Mouse (Mus musculus) heart, embryonic 11.5 days (tissue): ENCODE data around the gene Racgap1. TPM values are rescaled to one million over a fixed set of nuclear protein-coding genes. Genes with fewer than 3 reads are reported as not detected.

Experiments used
- ATAC-seq: fragments of 200-750 bp; cut with Nextera tagmentation; replicated peaks from 2 replicates; pipeline ENCODE4 v1.8.0; 2017; ENCODE audit warnings: moderate library complexity; ENCODE audit not compliant: insufficient number of reproducible peaks, low FRiP score, low TSS enrichment
- H3K27ac ChIP-seq: fragments of 300-500 bp; sonication (generic); 2 replicates; pipeline ENCODE4 v1.5.1; 2014; ENCODE audit warnings: mild to moderate bottlenecking, low read depth, low read length
- H3K27me3 ChIP-seq: fragments of 300-500 bp; sonication (generic); 2 replicates; pipeline ENCODE4 v1.6.1; 2014; ENCODE audit warnings: mild to moderate bottlenecking, low read length, mixed read lengths; ENCODE audit not compliant: control insufficient read depth, insufficient read depth
- H3K36me3 ChIP-seq: fragments of 300-500 bp; sonication (generic); 2 replicates; pipeline ENCODE4 v1.6.1; 2014; ENCODE audit warnings: mild to moderate bottlenecking, low read length, moderate library complexity, mixed read lengths; ENCODE audit not compliant: control insufficient read depth, insufficient read depth
- H3K4me1 ChIP-seq: fragments of 300-500 bp; sonication (generic); 2 replicates; pipeline ENCODE4 v1.6.1; 2014; ENCODE audit warnings: low read length; ENCODE audit not compliant: control insufficient read depth, insufficient read depth
- H3K4me2 ChIP-seq: fragments of 300-500 bp; sonication (generic); 2 replicates; pipeline ENCODE4 v1.6.1; 2014; ENCODE audit warnings: mild to moderate bottlenecking, moderate library complexity
- H3K4me3 ChIP-seq: fragments of 300-500 bp; sonication (generic); 2 replicates; pipeline ENCODE4 v1.5.1; 2014; ENCODE audit warnings: low read depth, low read length
- H3K9ac ChIP-seq: fragments of 300-500 bp; sonication (generic); 2 replicates; pipeline ENCODE4 v1.6.1; 2014; ENCODE audit warnings: mild to moderate bottlenecking, low read depth, low read length, moderate library complexity
- H3K9me3 ChIP-seq: fragments of 300-500 bp; sonication (generic); replicated peaks from 2 replicates; pipeline ENCODE4 v1.6.1; 2016; ENCODE audit warnings: low read length; ENCODE audit not compliant: control insufficient read depth
- WGBS: fragments of 180-500 bp; shearing (Covaris S2); extraction: QIAGEN DNeasy Blood & Tissue Kit; methylation state at CpG from one replicate; pipeline ENCODE4 v1.1.7; 2014; ENCODE audit not compliant: insufficient replicate concordance; 5-methylcytosine and 5-hydroxymethylcytosine counted together
- polyA plus RNA-seq: library from polyadenylated mRNA; unstranded; fragments of >200 nt; fragmentation: Nextera tagmentation; extraction: Ambion mirVana; gene quantifications from 2 replicates; pipeline ENCODE4 v1.2.1, GENCODE M21; 2014

Gene Racgap1
- polyA plus RNA-seq, 1 experiment from 2014 or later: 91.8 TPM

DNA sequence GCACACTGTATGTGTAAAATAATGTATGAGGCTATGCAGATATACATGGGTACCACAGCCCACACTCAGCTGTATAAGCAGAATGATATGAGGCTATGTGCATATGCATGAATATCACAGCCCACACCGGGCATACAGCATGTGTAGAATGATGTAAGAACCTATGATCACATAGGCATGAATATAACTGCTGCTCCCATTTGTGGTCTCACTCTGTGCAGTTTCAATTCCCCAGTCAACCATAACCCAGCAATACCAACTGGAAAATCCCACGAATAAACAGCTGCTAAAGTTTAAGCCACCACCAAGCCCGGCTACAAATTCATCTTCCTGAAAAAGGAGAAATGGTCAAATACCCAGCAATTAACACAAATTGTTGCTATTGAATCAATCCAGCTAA is 32.9 kb downstream of the Racgap1 start:
- no peak overlapping the region for H3K4me3 ChIP-seq
- ATAC-seq: no peak

DNA sequence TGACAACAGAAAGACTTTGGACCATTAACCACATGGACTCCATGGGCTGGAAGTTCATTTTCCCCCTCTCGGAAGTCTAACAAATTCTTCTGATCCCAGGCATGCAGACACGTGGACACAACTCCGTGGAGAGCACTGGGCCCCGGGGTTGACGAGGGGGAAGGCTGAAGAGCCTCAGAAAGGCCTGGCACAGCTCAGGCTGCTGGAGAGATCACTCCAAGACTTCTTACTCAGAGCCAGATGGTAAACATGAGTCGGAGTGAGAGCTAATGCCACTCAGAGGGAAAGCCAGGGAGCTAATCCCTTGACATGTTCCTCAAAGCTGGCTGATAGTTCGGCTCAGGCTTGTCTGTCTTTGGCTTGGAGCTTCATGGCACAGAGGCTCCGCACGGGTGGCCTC is 36.2 kb downstream of the Racgap1 start:
- no peak for ATAC-seq
- H3K9ac ChIP-seq: no peak overlapping the region
- no peak overlapping the region for H3K27ac ChIP-seq
- H3K4me2 ChIP-seq: no peak overlapping the region
- H3K4me1 ChIP-seq: peaks cover 20% of the 10 kb centered on the region
- H3K9me3 ChIP-seq: no peaks in the 10 kb centered on the region
- WGBS: 40% methylated on average over 9 of the region's 9 CpGs
- peaks cover 7% of the 10 kb centered on the region; the same call in 1 of the 2 replicates for H3K27me3 ChIP-seq
- H3K4me3 ChIP-seq: no peak overlapping the region
- H3K36me3 ChIP-seq: peaks cover 4% of the 10 kb centered on the region; the same call in 1 of the 2 replicates

More for the DNA sequence above, 32.9 kb downstream of the Racgap1 start:
- H3K9ac ChIP-seq: no peak overlapping the region
- peaks cover 4% of the 10 kb centered on the region; the same call in 1 of the 2 replicates for H3K27me3 ChIP-seq
- WGBS: 93% methylated on average over 3 of the region's 3 CpGs
- no peak overlapping the region for H3K27ac ChIP-seq
- peaks cover 8% of the 10 kb centered on the region for H3K36me3 ChIP-seq
- H3K4me2 ChIP-seq: no peak overlapping the region
- no peaks in the 10 kb centered on the region for H3K9me3 ChIP-seq
- peaks cover 16% of the 10 kb centered on the region for H3K4me1 ChIP-seq

DNA sequence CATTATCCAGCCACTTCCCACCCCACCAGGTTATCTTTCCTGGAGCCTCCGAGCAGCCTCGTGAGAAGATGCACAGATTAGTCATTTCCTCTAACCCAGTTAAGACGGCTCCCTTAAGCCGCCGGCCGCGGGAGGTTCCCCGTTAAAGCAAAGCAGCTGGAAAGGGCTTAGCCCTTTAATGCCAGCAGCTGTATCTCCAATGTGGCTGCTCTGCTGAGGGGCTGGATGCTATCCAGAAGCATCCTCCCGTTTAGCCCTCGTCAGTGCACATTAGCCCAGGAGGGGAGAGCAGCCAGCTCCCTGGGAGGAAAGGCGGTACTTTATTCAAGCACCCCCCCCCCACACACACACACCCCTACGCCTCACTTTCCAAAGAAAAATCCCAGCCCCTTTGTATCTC is 36.7 kb downstream of the Racgap1 start:
- H3K4me2 ChIP-seq: peak overlapping the region; percentile 38

DNA sequence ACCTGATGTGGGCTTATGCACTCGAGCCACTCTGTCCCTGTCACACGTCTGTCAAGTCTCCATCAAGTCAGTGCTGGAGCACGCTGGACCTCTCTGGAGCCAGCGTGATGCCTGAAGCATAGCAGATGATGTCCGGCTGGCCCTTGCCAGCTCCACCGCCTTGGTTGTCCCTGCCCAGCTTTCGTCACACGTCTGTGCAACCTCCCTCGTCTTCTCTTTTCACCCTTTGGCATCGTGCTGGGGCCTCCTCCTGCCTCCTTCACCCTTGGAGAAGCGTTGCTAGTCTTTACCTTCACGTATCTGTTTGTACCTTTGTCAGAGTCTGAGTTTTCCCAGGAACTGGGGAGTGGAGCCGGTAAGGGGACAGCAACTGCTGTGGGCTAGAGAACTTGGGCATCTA is 37.2 kb downstream of the Racgap1 start:
- peaks cover 20% of the 10 kb centered on the region for H3K4me1 ChIP-seq
- H3K4me3 ChIP-seq: no peak overlapping the region
- peaks cover 7% of the 10 kb centered on the region for H3K27me3 ChIP-seq
- H3K36me3 ChIP-seq: no peaks in the 10 kb centered on the region; the same call in 1 of the 2 replicates
- H3K9ac ChIP-seq: peak overlapping the region; percentile 34; the same call in 1 of the 2 replicates
- peak overlapping the region; percentile 38 for H3K4me2 ChIP-seq
- WGBS: 49% methylated on average over 13 of the region's 13 CpGs
- H3K27ac ChIP-seq: no peak overlapping the region
- H3K9me3 ChIP-seq: no peaks in the 10 kb centered on the region
- no peak for ATAC-seq

More for the DNA sequence above, 36.7 kb downstream of the Racgap1 start:
- Histone ChIP-seq H3K27me3 (peaks cover 7% of the 10 kb centered on the region), H3K9me3 (no peaks in the 10 kb centered on the region), H3K27ac (no peak overlapping the region), H3K4me3 (no peak overlapping the region), H3K36me3 (peaks cover 3% of the 10 kb centered on the region; the same call in 1 of the 2 replicates), H3K4me1 (peaks cover 20% of the 10 kb centered on the region), H3K9ac (peak overlapping the region; percentile 34; the same call in 1 of the 2 replicates)
- 9% methylated on average over 12 of the region's 12 CpGs for WGBS
- ATAC-seq: no peak; the same call in 1 of the 2 replicates

DNA sequence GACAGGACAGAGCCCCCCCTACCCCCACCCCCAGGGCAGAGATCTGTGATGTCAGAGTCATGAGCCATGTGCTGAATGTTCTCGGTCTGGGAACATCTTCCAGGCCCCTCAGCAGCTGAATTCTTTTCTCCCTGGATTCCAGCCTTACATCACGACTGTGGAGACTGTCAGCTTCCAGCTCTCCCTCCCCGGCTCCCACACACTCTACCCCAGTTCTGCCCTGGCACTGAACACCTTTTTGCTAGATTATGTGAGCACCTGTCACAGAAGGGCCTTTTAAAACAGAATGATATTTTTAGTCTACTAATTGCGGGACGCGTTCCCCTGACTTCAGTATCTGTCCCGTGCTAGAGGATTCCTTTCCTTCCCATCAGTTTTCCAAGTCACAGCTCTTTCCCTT is 39.9 kb downstream of the Racgap1 start:
- peaks cover 9% of the 10 kb centered on the region for H3K27me3 ChIP-seq
- 44% methylated on average over 7 of the region's 7 CpGs for WGBS
- no peak overlapping the region for H3K4me3 ChIP-seq
- no peak overlapping the region for H3K4me2 ChIP-seq
- H3K36me3 ChIP-seq: no peaks in the 10 kb centered on the region
- H3K9me3 ChIP-seq: no peaks in the 10 kb centered on the region
- H3K4me1 ChIP-seq: peaks cover 28% of the 10 kb centered on the region
- no peak overlapping the region for H3K9ac ChIP-seq
- H3K27ac ChIP-seq: no peak overlapping the region
- no peak for ATAC-seq

DNA sequence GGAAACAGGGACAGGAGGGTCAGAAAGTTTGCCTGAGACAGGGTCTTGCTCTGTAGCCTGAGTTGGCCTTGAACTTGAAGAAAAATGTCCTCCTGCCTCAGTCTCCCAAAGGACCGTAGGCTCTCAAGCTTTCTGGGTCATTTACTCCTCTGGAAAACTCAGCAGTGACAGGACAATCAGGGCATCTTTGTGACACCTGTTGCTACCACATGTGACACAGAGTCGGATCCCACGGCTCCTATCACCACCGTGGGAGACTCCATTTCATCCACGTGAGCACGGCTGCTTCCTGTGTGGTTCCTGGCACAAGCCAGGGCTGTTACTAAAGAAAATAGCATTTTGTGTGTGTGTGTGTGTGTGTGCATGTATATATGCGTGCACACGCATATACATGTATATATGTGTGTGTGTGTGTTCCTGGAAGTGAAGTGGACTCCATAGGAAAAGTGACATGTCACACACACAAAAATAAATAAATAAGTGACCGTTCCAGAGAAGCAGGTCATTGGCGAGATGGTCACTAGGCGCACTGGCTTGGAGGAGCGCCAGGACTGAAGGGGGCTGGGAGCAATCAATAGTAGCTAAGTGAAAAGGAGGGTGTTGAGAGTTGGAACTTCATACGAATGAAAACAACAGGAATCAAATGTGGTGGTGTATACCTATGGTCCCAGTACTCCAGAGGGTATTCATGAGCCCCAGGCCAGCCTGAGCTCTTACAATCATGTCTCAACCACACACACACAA is 42.9 kb downstream of the Racgap1 start:
- Histone ChIP-seq H3K4me2 (no peak overlapping the region), H3K9ac (no peak overlapping the region), H3K4me3 (no peak overlapping the region), H3K27me3 (peaks cover 7% of the 10 kb centered on the region), H3K4me1 (peaks cover 20% of the 10 kb centered on the region), H3K36me3 (no peaks in the 10 kb centered on the region), H3K9me3 (no peaks in the 10 kb centered on the region), H3K27ac (no peak overlapping the region)
- WGBS: 80% methylated on average over 13 of the region's 13 CpGs
- ATAC-seq: no peak

DNA sequence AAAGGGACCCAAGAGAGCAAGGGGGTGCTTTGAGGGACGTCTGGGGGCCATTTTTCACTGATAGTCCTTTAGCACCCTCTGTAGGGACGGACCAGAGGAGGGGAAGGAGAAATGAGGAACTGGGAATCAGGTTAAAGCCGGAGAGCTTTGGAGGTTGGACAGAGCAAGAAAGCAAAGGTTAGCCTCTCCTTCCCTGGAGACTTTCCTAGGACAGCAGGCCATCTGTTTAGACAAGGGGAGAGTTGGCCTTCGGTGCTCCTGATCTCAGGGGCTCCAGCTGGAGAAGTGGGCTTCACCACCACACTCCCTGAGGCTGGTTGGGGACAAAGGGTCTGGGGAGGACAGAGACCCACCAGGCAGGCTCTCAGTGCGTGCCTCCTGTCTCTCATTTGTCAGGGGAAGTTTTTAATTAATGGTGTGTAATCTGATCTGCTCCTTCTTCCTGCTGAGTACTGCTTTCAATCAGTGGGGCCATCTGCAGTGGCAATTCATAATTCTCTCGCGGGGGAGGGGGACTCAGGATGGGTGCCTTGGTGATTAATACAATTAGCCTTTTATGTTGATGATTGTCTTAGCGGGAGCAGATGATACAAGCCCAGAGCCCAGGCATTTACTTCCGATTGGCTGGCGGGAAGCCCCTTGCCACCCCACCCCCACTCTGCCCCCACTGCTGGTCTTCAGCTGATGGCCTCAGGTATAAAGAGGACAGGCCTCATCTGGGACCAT is 43.9 kb downstream of the Racgap1 start:
- Histone ChIP-seq H3K4me3 (no peak overlapping the region), H3K27me3 (peaks cover 6% of the 10 kb centered on the region; the same call in 1 of the 2 replicates), H3K27ac (no peak overlapping the region), H3K9ac (no peak overlapping the region), H3K36me3 (no peaks in the 10 kb centered on the region), H3K9me3 (no peaks in the 10 kb centered on the region), H3K4me1 (peaks cover 25% of the 10 kb centered on the region), H3K4me2 (no peak overlapping the region)
- ATAC-seq: no peak
- WGBS: 31% methylated on average over 10 of the region's 10 CpGs

DNA sequence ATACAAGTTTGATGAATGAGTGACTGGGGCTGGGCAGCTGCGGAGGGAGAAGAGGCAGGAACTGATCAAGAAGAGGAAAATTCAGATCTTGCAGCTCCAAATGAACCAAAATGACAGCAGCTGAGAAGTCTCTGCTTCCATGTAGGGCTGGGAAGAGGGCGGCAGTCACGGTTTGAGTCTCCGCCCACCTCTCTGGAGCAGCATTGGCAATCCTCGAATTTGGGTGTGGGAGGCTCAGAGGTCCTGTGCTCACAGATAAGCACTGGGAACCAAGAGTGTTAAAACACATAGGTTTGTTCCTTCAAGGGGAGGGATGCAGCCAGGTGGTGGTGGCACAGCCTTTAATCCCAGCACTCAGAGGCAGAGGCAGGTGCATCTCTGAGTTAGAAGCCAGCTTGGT is 44.9 kb downstream of the Racgap1 start:
- Histone ChIP-seq H3K4me3 (no peak overlapping the region), H3K4me1 (peaks cover 26% of the 10 kb centered on the region), H3K27me3 (peaks cover 13% of the 10 kb centered on the region; the same call in 1 of the 2 replicates), H3K9me3 (no peaks in the 10 kb centered on the region), H3K9ac (no peak overlapping the region), H3K4me2 (no peak overlapping the region), H3K36me3 (no peaks in the 10 kb centered on the region), H3K27ac (no peak overlapping the region)
- WGBS: 26% methylated on average over 5 of the region's 5 CpGs
- ATAC-seq: no peak
